Mouse (Mus musculus) frontal cortex, postnatal 25 days (tissue): ENCODE measurements around the gene Prkar2a.

Experiments
- DNase-seq, 2 experiments: peaks; one replicate each; pipeline ENCODE4 v3.0.0; 2022; ENCODE audit warnings: low spot score in 2 of 2

The Prkar2a gene

DNA sequence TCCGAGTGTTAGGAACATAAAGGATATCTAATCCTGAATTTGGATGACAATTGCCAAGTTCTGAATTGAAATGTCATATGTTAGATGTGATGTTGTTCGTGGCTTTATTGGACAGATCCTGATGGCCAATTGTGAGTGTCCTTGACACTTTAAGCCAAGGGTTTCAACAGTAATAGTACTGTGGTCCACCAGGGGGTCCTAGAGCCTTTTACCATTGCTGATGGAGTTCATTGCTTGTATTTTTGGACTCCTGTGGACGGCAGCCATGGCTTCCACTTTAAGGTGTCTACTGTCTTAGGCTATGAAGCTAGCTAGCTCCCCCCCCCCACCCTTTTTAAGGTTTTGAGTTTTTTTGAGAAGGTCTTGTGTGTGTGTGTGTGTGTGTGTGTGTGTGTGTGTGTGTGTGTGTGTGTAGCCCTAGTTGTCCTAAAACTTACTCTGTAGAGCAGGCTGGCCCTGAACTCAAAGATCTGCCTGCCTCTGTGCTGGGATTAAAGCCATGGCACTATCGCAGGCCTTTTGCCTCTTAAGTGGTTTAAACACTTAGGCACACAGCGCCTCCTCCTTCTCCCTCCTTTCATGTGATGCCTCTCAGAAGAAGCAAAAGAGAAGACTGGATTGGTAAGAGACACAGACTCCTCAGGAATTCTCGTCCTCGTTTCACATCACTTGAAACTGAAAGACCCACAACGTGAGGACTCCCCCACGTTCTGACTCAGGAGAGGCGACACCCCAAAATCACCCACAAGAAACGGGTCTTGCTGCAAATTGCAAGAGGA, 63.2 kb downstream of the Prkar2a start:
- DNase-seq: no peak

DNA sequence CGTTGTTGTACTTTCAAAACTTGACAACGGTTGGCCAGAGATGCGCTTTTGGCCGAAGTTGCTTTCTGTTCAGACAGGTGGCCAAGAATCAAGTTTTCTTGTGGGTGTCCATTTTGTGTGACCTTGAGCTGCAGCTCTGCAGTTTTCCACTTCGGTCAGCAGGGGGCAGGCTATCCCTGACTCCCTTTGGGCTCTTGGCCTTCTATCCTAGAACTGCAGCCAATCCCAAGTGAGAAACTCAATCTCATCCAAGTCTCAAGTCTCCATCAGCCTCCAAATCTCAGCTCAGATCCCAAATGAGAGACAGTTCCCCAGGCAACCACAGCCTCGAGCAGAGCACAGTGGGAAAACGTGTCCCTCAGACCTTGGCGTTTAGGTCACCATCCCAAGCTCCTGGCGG, 64.2 kb downstream of the Prkar2a start:
- peak; percentile 32 to 72 for DNase-seq

DNA sequence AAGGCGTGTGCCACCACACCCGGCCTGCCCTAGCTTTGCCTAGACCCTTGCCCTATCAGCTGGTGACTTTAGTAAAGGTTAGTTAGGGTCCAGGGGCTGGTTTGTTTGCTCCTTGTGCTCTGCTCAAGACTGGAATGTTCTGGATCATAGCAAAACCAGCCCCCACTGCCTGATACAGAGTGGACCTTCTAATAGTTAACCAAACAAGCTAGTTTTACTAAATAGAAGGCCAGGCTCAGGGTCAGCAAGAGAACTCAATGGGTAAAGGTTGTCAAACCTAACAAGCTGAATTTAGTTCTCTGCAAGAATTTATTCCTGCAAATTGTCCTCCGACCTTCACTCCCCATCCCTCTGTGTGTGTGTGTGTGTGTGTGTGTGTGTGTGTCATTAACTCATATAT, 64.9 kb downstream of the Prkar2a start:
- no peak for DNase-seq

DNA sequence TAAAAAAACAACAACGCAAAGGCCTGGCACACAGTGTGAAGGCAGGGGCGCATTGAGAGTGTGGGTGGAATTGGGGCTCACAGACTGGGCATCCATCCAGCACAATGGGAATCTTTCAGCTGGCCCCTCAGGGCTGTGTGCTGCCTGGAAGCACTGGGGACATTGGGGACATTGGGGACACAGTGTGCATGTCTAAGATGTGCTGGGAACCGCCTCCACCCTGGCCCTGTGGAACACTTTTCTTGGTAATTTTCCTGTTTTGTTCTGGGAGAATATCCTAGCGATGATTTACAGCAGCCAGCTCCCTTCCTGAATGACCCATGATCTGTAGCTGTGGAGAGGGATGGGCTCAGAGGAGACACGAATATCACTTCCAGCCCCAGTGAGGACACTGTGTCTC, 65.3 kb downstream of the Prkar2a start:
- no peak for DNase-seq

DNA sequence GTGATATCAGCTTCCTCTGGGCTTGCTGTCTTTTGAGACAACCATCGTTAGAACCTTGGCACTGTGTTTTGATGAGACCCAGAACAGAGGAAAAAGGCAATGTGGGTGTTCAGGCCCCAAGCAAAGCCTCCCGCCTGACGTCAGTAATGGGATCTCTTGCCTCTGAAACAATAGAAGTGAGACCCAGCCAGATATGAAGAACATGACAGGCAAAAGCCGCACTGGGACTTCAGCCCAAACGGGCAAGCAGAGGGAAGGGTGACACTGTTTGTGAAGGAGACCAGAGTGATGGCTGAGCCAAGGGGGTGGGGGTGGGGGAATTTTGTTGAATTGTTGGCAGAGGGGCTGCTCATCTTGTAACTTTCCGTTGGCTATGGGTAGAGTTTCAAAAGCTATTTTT, 68.3 kb downstream of the Prkar2a start:
- DNase-seq: no peak

DNA sequence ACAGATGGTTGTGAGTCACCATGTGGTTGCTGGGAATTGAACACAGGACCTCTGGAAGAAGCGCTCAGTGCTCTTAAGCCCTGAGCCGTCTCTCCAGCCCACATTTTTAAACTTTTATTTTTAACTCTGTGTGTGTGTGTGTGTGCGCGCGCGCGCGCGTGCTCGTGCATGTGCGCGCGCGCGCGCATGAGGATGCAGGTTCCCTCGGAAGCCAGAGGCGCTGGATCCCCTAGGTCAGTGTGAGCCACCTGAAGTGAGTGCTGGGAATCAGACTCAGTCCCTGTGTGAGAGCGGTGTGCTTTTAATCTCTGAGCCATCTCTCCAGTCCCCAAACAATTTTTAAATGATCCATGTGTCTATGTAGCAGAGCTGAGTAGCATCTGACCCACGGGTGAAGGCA, 70.0 kb downstream of the Prkar2a start:
- no peak for DNase-seq

DNA sequence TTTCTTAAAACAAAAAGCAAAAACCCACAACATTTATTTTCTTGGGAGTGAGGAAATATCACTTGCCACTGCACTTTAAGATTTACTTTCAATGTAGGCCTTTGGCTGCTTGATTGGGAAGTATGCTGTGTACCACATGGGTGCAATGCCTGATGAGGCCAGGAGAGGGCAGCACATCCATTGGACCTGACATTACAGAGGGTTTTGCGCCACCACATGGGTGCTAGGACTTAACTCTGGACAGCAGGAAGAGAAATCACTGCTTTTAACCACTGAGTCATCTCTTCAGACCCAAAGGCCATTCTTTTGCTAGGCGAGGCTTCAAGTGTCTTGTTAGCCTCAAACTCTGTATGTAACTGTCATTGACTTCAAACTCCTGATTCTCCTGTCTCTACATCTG, 70.7 kb downstream of the Prkar2a start:
- DNase-seq: no peak

DNA sequence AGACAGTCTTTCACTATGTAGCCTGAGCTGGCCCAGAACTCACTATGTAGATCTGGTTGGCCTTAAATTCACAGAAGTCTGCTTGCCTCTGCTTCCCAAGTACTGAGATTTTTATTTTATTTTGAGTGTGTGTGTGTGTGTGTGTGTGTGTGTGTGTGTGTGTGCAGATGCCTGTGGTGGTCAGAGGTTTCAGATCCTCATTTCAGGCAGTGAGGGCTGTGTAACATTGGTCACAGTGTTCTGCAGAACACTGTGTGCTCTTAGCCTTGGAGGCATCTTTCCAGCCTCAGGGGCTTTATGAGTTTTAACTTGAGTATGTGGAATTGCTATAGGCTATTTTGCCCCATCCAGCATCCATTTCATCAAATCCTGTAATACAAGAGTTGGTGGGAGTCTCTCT, 72.4 kb downstream of the Prkar2a start:
- DNase-seq: no peak

DNA sequence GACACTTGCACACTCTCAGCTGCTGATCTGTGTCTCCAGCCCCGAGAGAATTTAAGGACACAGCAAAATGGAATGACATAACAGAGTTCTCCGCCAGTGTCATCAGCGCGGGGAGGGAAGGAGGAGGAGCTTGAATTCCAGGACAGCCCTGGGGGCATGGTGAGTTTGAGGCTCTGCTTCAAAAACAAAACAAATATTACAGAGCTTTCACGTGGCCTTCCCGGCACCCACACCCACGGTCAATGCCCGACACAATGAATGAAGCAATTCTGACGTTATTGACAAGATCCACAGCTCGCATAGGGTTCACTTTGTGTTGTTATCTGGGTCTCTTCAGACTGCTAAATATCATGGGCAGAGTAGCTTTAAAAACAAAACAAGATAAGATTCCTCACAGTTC, 75.9 kb downstream of the Prkar2a start:
- no peak for DNase-seq

DNA sequence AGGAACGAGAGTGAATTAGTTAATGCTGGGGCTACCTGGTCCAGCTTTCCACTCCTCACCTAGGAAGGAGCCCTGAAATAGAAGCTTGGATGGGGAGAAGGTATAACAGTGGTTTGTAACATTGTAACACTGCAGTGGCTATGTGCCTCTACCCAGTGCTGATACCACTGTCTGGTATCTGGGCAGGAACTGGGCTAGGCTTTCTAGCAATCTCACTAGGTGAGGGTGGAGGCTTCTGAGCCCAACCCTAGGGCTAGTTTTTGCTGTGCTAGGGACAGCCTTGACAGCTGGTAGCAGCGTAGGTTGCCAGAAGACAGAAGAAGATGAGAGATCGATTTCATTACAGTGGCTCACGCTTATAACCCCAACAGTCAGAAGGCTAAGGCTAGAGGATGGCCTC, 87.5 kb downstream of the Prkar2a start:
- no peak for DNase-seq

DNA sequence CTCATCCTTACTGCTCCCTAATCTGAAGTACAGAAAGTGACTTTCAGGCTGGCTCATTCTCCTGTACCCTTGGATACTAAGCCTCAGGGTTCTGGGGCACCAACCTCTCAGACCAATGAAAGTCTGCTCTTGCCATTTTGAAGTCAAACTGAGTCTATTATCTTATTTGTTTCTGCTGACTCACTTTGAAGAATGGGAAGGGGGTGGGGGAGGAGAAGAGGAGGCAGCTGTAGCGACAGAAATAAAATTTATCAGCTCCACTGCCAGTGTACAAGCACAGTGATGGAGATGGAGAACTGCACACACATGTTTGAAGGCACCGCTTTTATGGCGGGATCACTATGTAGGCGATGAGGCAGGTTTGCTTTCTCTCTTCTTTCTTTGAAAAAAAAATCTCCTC, 88.2 kb downstream of the Prkar2a start:
- no peak for DNase-seq

DNA sequence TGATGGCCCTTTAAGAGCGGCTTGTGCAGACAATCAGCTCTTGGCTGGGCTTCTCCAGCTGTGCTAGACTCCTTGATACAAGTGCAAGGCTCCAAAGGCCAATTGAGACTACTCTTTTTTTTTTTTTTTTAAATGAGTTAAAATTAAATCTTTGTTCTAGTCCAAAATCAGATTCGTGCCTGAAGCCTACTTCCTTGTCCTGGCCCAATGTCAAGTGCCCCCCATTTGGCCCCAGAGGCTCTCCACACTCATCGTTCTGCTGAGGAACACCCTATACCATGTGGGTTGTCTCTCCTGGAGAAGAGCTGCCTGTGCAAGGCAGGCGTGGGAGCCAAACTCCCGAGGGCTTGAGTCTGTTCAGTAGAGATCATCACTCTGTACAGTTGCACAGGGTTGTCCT, 91.8 kb downstream of the Prkar2a start:
- no peak for DNase-seq

DNA sequence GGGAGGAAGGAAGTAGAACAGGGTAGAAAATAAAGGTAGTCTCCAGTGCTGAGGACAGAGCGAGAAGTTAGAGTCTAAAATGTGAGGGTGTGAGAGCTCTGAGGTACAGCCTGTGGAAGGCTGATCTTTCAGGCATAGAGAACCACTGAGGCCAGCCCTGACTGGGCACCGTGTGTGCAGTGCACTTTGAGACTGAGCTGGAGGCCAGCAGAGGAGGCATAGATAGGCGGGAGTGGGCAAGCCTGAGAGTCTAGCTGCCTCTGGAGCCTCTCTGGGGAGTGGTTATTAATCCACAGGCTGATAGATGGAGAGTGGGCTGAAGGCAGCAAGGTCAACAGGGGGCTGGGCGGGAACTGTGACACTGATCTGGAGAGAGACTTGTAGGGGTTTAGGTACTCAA, 92.8 kb downstream of the Prkar2a start:
- DNase-seq: no peak

DNA sequence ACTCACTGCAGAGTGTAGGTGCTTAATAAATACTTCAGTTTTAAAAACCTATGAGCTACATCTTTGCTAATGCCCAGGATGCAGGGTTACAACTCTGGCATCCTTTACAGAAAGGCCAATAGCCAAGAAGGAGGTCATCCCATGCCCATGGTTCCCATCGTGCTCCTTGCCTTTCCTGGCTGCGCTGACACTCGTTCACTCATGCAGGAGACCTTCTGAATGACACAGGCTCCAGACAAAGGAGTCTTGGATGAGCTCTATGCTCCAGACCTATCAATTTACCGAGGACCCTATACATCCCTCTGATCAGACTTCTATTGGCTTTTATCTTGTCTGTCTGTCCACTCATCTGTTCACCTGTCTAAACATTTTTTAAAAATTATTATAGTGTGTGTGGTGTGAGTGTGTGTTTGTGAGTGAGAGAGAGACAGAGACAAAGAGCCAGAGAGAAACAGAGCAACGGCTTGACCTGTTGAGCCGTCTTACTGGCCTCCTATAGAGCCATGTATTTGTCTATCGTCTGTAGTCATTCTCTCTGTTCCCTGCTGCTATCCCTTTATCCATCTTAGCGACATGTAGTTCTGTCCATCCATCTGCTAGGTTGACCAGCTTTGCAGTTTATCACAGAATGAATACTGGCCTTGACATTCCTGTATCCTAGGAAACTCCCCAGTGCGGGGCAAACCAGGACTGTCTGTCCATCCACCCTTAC, 93.9 kb downstream of the Prkar2a start:
- DNase-seq: no peak

DNA sequence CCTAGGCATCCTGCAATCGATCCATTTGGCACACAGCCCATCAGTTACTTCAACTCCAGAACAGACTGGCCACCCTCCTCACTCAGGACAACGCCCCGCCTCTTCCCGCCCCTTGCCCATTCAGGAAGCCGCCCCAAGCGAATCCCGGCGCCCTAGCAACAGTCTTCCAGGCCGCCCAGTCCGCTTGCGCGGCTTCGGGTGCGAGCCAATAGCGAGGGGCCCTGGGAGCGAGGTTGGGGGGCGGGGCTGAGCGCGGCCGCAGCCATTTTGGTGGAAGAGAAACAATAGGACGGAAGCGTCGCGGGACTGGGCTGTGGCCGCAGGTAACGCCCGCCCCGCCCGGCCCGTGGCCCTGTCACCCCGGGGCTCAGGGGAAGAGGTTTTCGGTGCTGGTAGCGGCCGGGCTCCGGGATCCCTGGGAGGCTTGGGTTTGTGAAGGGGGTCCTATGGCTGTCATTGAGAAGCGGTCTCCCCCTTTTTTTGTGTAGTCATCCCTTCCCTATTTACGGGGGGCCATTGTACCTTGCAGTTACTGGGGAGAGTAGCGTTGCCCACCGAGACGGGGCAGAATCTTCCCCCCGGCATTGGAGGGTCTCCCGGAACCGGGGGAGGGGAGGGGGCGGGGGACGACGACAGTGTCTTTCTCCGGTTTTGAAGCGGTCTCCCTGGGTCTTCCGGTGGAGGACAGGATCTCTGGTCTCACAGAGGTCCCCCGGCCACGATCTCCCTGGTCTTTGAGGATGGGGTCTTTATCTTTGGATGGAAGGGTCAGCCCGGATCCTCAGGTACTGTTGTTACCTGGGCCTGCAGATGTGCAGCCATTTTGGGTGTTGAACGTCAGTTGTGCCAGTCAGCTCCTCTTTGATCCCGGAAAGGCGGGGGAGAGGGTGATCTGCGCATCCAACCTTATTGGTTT, 94.7 kb downstream of the Prkar2a start, which contains the start of gene Ip6k2:
TSS of gene Ip6k2 (plus strand) at position 249 of the 916 bp plus-strand sequence.
- peak; percentile 88 to 91 for DNase-seq

DNA sequence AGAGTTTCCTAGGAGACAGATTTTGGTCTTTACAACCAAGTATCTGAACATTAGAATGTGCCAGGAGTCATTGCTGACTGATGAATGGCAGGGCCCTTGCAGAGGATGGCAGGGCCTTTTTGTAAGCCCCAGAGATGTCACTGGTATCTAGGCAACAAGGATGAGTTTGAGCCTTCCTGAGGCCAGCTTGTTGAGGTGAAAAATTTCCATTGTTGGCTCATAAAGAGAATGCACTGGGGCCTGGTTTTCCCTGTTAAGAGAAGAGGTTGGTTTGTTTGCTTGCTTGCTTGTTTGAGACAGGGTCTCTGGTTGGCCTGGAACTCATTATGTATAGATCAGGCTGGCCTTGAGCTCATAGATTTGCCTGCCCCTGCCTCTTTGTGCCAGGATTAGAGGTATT, 96.3 kb downstream of the Prkar2a start:
- no peak for DNase-seq

DNA sequence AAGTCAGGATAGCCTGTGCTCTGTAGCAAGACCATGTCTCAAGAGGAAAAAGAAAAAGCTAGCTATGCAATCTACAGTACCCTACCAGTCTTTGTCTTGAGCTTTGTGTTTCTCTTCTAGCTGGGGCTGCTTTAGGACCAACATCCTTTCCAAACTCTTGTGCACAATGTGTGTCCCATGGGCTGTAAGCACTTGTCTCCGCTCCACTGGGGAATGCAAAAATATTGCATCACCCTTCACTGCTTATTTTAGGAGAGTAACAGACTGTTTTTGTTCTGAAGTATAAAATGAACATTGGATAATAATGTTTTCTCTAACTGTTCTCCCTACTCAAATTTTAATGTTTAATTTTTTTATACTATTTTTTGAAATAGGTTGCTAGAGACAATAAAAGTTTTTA, 97.4 kb downstream of the Prkar2a start:
- no peak for DNase-seq

DNA sequence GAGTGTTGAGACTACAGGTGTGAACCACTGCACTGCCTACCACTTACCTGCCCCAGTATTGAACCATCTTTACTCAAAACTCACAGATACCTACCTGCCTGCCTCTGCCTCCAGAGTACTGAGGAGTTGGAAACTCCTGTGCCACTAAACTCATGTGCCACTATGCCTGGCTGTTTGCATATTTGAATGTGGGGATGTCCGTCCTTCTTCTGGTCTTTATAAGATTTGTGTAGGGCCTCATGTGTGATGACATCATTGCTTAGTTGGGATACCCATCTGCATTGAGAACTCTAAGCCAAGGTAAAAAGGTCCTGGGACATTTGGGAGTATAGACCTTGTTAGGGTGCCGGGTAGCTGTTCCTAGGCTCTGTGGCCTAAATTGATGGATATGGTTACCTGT, 98.0 kb downstream of the Prkar2a start:
- no peak for DNase-seq

DNA sequence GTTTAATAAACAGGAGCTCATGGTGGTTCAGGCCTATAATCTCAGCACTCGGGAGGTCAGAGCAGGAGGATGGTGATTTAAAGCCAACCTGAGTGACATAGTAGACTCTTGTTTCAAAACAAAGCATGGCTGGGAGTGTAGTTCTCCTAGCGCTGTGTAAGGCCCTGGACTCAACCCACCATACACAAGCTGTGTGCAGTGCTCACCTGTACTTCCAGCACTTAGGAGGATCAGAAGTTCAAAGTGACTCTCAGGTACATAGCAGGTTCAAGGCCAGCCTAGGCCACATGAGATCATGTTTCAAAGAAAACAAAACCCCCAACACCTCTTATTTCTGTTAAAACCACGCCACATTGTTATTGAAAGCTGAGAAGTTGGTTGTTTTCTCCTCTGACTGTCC, 99.6 kb downstream of the Prkar2a start:
- DNase-seq: no peak

DNA sequence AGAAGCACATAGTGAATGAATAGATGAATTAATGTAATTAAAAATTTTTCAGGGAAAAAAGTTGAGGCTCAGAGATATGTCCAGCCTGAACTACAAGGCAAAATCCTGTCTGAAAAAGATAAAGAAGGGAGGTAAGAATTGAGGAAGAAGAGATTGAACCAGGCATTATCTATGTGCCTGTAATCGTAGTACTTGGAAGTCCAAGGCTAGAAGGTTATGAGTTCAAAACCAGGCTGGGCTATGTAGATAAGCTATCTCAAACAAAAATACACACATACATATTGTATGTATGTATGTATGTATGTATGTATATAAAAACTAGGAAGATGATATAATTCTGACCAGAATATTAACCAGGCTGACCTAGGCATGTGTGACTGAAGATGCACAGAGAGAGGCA, 103.2 kb downstream of the Prkar2a start:
- DNase-seq: no peak

DNA sequence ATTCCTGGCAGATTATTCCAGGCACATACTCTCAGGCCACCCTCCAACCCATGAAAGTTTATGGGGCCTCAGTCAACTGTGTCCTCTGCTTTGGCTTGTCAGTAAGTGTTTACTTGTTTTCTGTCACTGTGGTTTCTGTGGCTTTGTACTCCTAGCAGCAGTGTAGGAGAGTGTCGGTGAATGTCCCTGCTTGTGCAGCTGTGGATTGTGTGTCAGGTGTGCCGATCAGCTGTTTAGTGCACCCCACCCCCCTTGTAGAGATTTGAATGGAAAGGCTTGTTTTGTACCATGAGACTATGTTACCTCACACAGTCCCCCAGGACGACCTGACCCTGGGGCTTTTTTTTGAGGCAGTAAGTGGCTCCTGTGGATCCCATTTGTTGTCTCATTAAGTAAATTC, 103.6 kb downstream of the Prkar2a start:
- no peak for DNase-seq

DNA sequence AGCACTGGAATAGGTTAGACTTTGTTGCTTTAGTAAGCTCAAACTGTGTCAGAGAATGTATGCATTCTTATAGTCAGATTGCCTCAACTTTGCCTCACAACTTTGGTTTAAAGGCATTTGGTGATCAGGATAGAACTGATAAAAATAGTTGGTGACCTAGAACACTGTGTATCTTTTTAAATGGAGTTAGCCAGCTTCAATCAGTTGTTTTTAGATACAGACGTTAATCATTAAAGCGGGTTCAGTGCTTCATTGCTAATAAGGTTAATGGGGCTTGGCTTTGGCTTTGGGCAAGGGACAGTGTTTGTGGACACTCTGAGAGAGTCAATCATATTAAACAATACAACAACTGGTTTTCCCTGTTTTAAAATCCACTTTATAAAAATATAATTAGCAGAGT, 106.2 kb downstream of the Prkar2a start:
- DNase-seq: no peak
